Mouse (Mus musculus) intestine, embryonic 14.5 days (tissue): ENCODE data around the gene Ppp1r3c. TPM values are rescaled to one million over a fixed set of nuclear protein-coding genes. Genes with fewer than 3 reads are reported as not detected.

Experiments used
- ATAC-seq: fragments of 200-750 bp; cut with Nextera tagmentation; replicated peaks from 2 replicates; pipeline ENCODE4 v1.8.0; 2017; ENCODE audit warnings: low read depth, moderate number of reproducible peaks, moderate TSS enrichment, moderate library complexity; ENCODE audit not compliant: low FRiP score, low TSS enrichment
- DNase-seq: peaks from one replicate; pipeline ENCODE4 v3.0.0-alpha.2; 2018; ENCODE audit warnings: low spot score
- H3K27ac ChIP-seq: fragments of 300-500 bp; sonication (generic); 2 replicates; pipeline ENCODE4 v1.5.1; 2014; ENCODE audit warnings: low read depth, mild to moderate bottlenecking, control low read depth
- H3K27me3 ChIP-seq: fragments of 300-500 bp; sonication (generic); replicated peaks from 2 replicates; pipeline ENCODE4 v1.6.1; 2014; ENCODE audit warnings: low read length, control low read depth; ENCODE audit not compliant: control insufficient read depth, insufficient read depth
- H3K36me3 ChIP-seq: fragments of 300-500 bp; sonication (generic); 2 replicates; pipeline ENCODE4 v1.6.1; 2014; ENCODE audit warnings: low read length, control low read depth; ENCODE audit not compliant: control insufficient read depth, insufficient read depth
- H3K4me1 ChIP-seq: fragments of 300-500 bp; sonication (generic); replicated peaks from 2 replicates; pipeline ENCODE4 v1.6.1; 2014; ENCODE audit warnings: low read length, control low read depth, mixed read lengths; ENCODE audit not compliant: control insufficient read depth, insufficient read depth
- H3K4me2 ChIP-seq: fragments of 300-500 bp; sonication (generic); 2 replicates; pipeline ENCODE4 v1.6.1; 2014; ENCODE audit warnings: low read length
- H3K4me3 ChIP-seq: fragments of 300-500 bp; sonication (generic); 2 replicates; pipeline ENCODE4 v1.5.1; 2014; ENCODE audit warnings: low read depth, low read length, control low read depth, mixed read lengths
- H3K9ac ChIP-seq: fragments of 300-500 bp; sonication (generic); 2 replicates; pipeline ENCODE4 v1.6.1; 2014; ENCODE audit warnings: mild to moderate bottlenecking, low read length
- H3K9me3 ChIP-seq: fragments of 300-500 bp; sonication (generic); 2 replicates; pipeline ENCODE4 v1.6.1; 2016; ENCODE audit warnings: low read length, control low read depth; ENCODE audit not compliant: control insufficient read depth
- WGBS: fragments of 180-500 bp; shearing (Covaris S2); extraction: QIAGEN DNeasy Blood & Tissue Kit; methylation state at CpG from one replicate; pipeline ENCODE4 v1.1.7; 2014; 5-methylcytosine and 5-hydroxymethylcytosine counted together
- polyA plus RNA-seq: library from polyadenylated mRNA; unstranded; fragments of >200 nt; fragmentation: Nextera tagmentation; extraction: Ambion mirVana; gene quantifications from 2 replicates; pipeline ENCODE4 v1.2.1, GENCODE M21; 2014

Ppp1r3c gene
- polyA plus RNA-seq, 1 experiment from 2014 or later = 11.7 TPM

DNA sequence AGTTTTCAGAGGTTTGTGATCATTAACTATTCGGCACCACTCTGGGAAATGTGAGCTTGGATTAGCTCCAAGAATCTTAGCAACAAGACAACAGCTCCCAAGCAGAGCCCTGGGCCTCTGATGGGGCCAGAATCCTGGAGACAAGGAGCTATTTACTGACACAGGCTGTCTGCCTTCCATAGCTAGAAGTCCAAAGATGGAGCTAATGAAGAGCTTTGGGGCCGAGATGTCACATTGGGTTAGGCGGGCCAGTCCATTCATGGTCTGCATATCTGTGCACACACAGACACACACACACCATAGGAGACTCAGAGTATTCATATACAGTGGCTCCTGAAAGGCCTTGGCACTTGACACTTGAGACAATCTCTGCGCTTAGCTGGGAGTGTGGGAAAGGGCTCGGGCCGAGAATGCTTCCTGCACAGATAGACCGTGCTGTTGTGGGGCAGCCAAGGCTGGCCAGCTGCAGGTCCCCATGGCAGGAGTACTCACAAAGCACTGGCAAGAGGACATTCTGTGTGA is 39.8 kb downstream of the Ppp1r3c start:
- DNase-seq (no peak), ATAC-seq (no peak)

DNA sequence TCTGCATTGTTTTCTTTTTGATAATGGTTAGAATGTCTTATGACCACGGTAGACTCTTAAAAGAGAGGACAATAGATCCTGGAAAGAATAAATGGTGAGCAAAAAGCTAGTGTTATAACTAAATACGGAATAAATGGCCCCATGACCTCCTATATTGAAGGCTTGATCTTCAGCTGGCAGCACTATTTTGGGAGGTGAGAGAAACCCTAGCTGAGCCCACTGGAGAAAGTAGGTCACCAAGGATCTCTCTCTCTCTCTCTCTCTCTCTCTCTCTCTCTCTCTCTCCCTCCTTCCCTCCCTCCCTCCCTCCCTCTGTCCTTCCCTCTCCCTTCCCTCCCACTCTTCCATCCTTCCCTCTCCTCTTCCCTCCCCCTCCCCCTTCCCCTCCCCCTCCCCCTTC is 42.9 kb downstream of the Ppp1r3c start:
- DNase-seq (no peak), ATAC-seq (no peak)
- H3K9me3 ChIP-seq = no peaks in the 10 kb centered on the region
- peaks cover 25% of the 10 kb centered on the region for H3K4me1 ChIP-seq
- WGBS = 85% methylated on average over 2 of the region's 2 CpGs
- no peak overlapping the region for H3K27ac ChIP-seq
- no peak overlapping the region for H3K4me2 ChIP-seq
- H3K36me3 ChIP-seq = no peaks in the 10 kb centered on the region
- H3K27me3 ChIP-seq = no peaks in the 10 kb centered on the region
- no peak overlapping the region for H3K9ac ChIP-seq
- no peak overlapping the region for H3K4me3 ChIP-seq

More for the DNA sequence above, 39.8 kb downstream of the Ppp1r3c start:
- H3K27ac ChIP-seq = peak overlapping the region; percentile 80
- H3K9me3 ChIP-seq = no peaks in the 10 kb centered on the region
- WGBS = 62% methylated on average over 7 of the region's 7 CpGs
- no peaks in the 10 kb centered on the region for H3K36me3 ChIP-seq
- H3K4me1 ChIP-seq = peaks cover 16% of the 10 kb centered on the region; the same call in 1 of the 2 replicates
- no peak overlapping the region for H3K4me3 ChIP-seq
- H3K9ac ChIP-seq = no peak overlapping the region
- H3K4me2 ChIP-seq = no peak overlapping the region
- no peaks in the 10 kb centered on the region for H3K27me3 ChIP-seq

DNA sequence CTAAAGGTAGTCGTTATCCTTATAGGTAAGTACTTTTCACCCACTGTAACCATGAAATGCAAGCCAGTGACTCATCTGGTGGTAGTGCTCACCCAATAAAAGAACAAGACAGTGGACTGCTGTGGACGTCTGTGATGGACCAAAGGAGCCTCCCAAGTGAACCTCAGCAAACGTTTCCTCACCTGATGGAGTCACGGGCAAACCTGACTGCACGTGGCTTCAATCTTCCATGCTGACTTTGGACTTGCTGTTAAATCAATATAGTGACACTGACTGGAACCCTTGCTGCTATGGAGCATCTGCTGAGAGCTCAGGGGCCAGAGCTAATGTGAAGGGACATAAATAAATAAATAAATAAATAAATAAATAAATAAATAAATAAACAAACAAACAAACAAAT is 44.5 kb downstream of the Ppp1r3c start:
- Histone ChIP-seq H3K27ac (no peak overlapping the region), H3K4me1 (peaks cover 28% of the 10 kb centered on the region)
- WGBS = 82% methylated on average over 5 of the region's 5 CpGs

DNA sequence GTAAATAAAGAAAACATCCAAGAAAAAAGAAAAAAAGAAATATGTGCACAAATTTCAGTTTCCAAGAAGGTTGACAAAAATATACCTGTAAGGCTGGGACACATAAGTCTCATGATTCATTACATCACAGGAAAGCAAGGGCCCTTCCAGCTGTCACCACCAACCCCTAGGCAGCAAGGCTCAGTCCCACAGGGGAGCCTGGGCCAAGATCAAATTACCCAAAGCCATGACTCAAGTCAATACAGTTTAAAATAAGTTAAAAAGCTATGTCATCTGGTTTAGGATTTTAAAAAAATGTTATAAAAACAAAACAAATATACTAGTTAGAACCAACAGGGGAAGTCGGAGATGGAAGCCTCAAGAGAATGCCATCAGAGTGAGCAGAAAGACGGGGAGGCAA is 45.2 kb downstream of the Ppp1r3c start:
- ATAC-seq (no peak), DNase-seq (no peak)
- Histone ChIP-seq H3K4me1 (peaks cover 24% of the 10 kb centered on the region), H3K9ac (no peak overlapping the region), H3K4me2 (no peak overlapping the region), H3K4me3 (no peak overlapping the region), H3K27ac (no peak overlapping the region), H3K9me3 (no peaks in the 10 kb centered on the region), H3K36me3 (no peaks in the 10 kb centered on the region), H3K27me3 (no peaks in the 10 kb centered on the region)
- 85% methylated on average over 2 of the region's 2 CpGs for WGBS

More for the DNA sequence above, 44.5 kb downstream of the Ppp1r3c start:
- H3K36me3 ChIP-seq = no peaks in the 10 kb centered on the region
- ATAC-seq (no peak), DNase-seq (no peak)
- H3K9ac ChIP-seq = no peak overlapping the region
- no peaks in the 10 kb centered on the region for H3K9me3 ChIP-seq
- no peaks in the 10 kb centered on the region for H3K27me3 ChIP-seq
- H3K4me2 ChIP-seq = no peak overlapping the region
- no peak overlapping the region for H3K4me3 ChIP-seq

DNA sequence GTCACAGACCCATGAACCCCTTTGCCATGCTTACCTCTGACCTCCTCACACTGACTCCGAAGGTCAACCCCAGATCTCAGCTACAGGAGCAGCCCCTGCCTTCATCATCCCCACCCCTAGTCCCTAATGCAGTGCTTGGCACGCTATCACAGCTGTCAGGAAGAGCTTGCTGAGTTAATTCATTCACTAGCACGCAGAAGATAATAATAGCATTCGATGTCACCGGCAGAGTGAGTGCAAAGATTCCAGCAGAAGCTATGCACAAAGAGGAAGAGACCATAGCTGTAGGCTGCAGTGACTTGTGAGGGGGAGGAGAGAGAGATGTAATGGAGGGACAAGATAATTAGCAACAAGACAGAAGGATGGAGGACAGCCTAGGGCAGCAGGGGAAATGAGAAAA is 47.2 kb downstream of the Ppp1r3c start:
- ATAC-seq = no peak
- 32% methylated on average over 5 of the region's 5 CpGs for WGBS
- no peaks in the 10 kb centered on the region for H3K36me3 ChIP-seq
- no peak for DNase-seq
- H3K27ac ChIP-seq = peak overlapping the region; percentile 98
- H3K9me3 ChIP-seq = no peaks in the 10 kb centered on the region
- no peaks in the 10 kb centered on the region for H3K27me3 ChIP-seq
- no peak overlapping the region for H3K9ac ChIP-seq
- peaks cover 24% of the 10 kb centered on the region for H3K4me1 ChIP-seq
- H3K4me3 ChIP-seq = no peak overlapping the region
- no peak overlapping the region for H3K4me2 ChIP-seq

DNA sequence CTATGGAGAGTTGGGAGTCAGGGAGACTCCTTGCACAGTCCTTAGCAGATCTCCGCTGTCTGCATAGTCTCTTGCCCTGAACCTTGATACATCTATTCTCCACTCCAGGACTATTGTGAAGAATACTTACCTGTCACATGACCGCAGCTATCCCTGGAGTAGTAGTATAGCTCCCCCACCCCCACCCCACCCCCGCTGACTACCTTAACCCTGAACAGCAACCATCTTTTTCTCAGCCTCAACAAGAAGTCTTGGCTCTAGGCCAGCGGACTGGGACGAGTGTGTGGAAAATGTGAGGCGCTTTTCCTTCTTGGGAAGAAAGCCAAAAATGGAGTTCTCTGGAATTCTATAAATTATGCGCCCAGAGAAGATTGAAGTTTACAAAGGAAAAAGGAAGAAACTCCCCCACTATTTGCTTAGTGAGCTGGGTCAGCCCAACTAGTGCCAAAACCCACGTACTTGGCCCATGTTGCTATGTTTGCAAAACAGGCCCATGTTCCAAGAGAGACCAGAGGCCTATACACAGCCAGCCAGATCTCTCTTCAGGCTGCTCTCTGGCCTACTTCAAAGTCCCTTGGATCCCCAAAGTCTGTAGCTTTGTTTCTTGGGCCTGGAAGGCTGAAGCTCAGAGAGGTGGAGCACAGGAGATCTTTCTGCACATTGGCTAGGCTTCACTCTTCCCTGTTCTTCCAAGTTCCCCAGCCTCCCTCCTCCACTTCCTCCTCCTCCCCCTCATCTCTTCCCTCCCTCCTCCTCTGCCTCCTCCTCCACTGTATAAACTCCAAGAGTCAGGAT is 48.4 kb downstream of the Ppp1r3c start:
- ATAC-seq = peak; percentile 83
- no peaks in the 10 kb centered on the region for H3K27me3 ChIP-seq
- H3K36me3 ChIP-seq = no peaks in the 10 kb centered on the region
- no peaks in the 10 kb centered on the region for H3K9me3 ChIP-seq
- H3K9ac ChIP-seq = no peak overlapping the region
- H3K27ac ChIP-seq = peak overlapping the region; percentile 98
- H3K4me1 ChIP-seq = peaks cover 24% of the 10 kb centered on the region
- 30% methylated on average over 8 of the region's 8 CpGs for WGBS
- DNase-seq = peak; percentile 78
- H3K4me3 ChIP-seq = no peak overlapping the region
- no peak overlapping the region for H3K4me2 ChIP-seq

DNA sequence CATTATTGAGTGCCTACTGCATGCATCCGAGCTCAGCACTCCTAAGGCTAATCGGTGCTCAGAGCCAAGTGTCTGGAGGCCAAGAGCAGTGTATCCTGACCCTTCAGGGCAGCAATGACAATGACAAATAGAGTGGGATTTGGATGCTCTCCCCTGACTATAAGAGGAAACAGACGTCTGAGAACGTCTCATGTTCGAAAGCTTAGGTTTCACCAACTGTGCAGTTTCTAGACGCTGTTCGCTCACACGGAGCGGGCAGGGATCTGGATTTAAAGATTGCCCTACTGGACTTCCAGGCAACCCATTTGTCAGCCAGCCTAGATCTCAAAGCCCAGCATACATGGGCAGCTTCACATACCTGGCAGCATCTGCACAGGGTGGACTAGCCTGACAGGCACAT is 49.4 kb downstream of the Ppp1r3c start:
- no peak for ATAC-seq
- peak overlapping the region; percentile 98 for H3K27ac ChIP-seq
- 70% methylated on average over 9 of the region's 9 CpGs for WGBS
- no peak overlapping the region for H3K4me3 ChIP-seq
- no peaks in the 10 kb centered on the region for H3K9me3 ChIP-seq
- H3K4me2 ChIP-seq = no peak overlapping the region
- peaks cover 24% of the 10 kb centered on the region for H3K4me1 ChIP-seq
- H3K27me3 ChIP-seq = no peaks in the 10 kb centered on the region
- H3K36me3 ChIP-seq = no peaks in the 10 kb centered on the region
- H3K9ac ChIP-seq = no peak overlapping the region
- no peak for DNase-seq

DNA sequence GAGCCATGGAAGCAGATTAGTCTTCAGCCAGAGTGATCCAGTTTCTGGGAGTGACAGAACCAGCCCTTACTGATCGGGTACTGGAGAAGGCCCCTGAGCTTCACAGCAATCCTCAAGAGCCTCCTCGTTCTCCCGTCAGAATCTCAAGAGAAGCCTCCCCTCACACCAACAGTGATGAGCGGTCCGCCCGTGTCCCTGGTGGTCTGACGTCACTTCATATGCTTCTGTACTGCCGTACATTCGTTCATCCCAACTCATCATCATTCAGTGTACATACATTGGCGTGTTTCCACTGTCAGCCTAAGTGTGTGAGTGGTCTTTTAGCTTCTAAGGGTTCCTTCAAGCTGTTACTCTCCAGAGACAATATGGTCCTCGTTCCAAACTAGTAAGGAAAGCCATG is 50.4 kb downstream of the Ppp1r3c start:
- H3K4me1 ChIP-seq = peaks cover 27% of the 10 kb centered on the region
- H3K27ac ChIP-seq = no peak overlapping the region
- no peaks in the 10 kb centered on the region for H3K9me3 ChIP-seq
- no peak for ATAC-seq
- H3K36me3 ChIP-seq = no peaks in the 10 kb centered on the region
- no peak overlapping the region for H3K4me3 ChIP-seq
- no peak overlapping the region for H3K4me2 ChIP-seq
- no peak overlapping the region for H3K9ac ChIP-seq
- DNase-seq = no peak
- H3K27me3 ChIP-seq = no peaks in the 10 kb centered on the region
- WGBS = 81% methylated on average over 11 of the region's 11 CpGs

DNA sequence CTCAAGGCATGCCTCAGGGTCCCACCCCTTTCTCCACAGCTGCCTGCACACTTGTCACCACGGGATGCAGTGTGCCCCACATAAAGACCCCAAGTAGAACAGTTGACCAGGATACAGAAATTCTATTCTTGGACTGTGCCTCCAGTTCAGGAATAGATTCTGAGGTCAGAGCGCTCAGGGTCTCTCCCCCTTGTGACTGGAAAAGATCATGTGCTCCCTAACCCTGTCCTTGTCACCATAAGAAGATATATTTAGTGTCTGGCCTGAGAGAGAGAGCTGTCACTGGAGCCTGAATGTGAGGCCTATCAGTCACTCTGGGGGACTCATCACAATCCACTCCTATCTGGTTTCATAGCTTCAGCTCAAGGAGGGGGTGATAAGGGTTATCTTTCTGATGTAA is 53.9 kb downstream of the Ppp1r3c start:
- no peak for ATAC-seq
- Histone ChIP-seq H3K4me3 (no peak overlapping the region), H3K4me2 (no peak overlapping the region), H3K9me3 (no peaks in the 10 kb centered on the region), H3K36me3 (no peaks in the 10 kb centered on the region), H3K27ac (no peak overlapping the region), H3K27me3 (no peaks in the 10 kb centered on the region), H3K9ac (no peak overlapping the region), H3K4me1 (peaks cover 19% of the 10 kb centered on the region; the same call in 1 of the 2 replicates)
- DNase-seq = no peak
- 76% methylated on average over 2 of the region's 2 CpGs for WGBS
